Mouse (Mus musculus) cortical plate, adult 2 months (tissue): ENCODE results near the gene Fshb. TPM values are rescaled to one million over a fixed set of nuclear protein-coding genes. Genes with fewer than 3 reads are reported as not detected.

Experiments used
- H3K27ac ChIP-seq: fragments of 200-500 bp; 2 replicates; pipeline ENCODE4 v1.5.1; 2012; ENCODE audit warnings: low read length, control low read depth, inconsistent platforms; ENCODE audit not compliant: insufficient read depth
- H3K4me1 ChIP-seq: fragments of 200-500 bp; 2 replicates; pipeline ENCODE4 v1.6.1; 2011; ENCODE audit warnings: low read length; ENCODE audit not compliant: control insufficient read depth, insufficient read depth
- H3K4me3 ChIP-seq: fragments of 200-500 bp; 2 replicates; pipeline ENCODE4 v1.5.1; 2011; ENCODE audit warnings: mild to moderate bottlenecking, low read length, control low read depth; ENCODE audit not compliant: insufficient read depth
- CTCF ChIP-seq: fragments of 200-500 bp; IDR thresholded peaks from 2 replicates; pipeline ENCODE4 v1.5.1; 2011; ENCODE audit warnings: mild to moderate bottlenecking, control low read depth, low read length; ENCODE audit not compliant: insufficient read depth; ENCODE audit errors: extremely low read depth
- POLR2A ChIP-seq: fragments of 200-500 bp; IDR thresholded peaks from 2 replicates; pipeline ENCODE4 v1.6.1; 2011; ENCODE audit warnings: mild to moderate bottlenecking, low read length, control low read depth; ENCODE audit not compliant: insufficient read depth; ENCODE audit errors: extremely low read depth
- polyA plus RNA-seq: library from polyadenylated mRNA; depleted of rRNA; stranded (reverse); fragments of >200 nt; gene quantifications from 2 replicates; pipeline ENCODE4 v1.2.3, GENCODE M21; 2012; rRNA removed

Gene Fshb
- not detected in 2 replicates for polyA plus RNA-seq

DNA sequence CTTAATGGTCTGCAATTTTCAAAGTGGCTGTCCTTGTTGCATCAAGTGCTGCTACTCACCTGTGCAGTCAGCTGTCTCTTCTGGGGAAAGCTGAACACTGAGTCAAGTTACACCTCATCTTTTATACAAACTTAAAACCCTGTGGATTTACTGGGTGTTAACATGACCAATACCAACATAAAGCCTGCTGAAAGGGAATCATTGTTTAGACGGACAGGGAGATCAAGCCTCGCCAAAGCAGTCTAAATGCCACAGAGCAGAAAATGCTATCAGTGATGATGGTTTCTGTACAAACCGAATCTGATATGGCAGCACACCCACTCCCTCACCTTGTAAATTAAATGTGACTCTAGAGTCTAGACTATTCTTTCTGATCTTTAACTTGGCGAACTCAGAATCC, at the start of gene Fshb:
Fshb (minus strand) TSS at position 101 of the 400 bp plus-strand sequence.
- no peaks in the 10 kb centered on the region for H3K4me1 ChIP-seq
- H3K4me3 ChIP-seq = no peak within 1 kb of the TSS
- no peak within 1 kb of the TSS for H3K27ac ChIP-seq
- TF ChIP-seq POLR2A = no peak
- no peak for TF ChIP-seq CTCF

DNA sequence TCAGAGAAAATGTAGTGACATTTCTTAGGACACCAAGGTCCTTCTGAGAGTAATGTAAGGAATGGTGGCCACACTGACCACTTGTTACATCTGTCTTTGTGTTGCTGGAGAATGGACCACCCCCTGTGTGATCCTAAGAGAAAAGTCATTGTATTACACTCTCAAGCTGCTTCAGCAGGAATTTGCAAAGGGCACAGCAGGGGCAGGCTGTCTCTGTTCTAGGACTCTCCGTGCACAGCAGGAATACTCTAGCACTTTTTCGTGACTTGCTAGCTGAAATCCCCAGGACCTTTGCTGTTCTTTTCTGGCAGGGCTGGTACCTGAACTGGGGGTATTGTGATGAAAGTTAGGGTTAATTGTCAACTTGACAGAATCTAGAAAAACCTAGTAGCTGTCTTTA, 24.8 kb upstream of the Fshb start:
- TF ChIP-seq CTCF (no peak), POLR2A (no peak)
- Histone ChIP-seq H3K27ac (no peak overlapping the region), H3K4me3 (no peak overlapping the region), H3K4me1 (no peaks in the 10 kb centered on the region)

GRCm38 (mm10) chr2:107083071-107083885, 23.8 kb upstream of the Fshb start:
- H3K4me1 ChIP-seq = no peaks in the 10 kb centered on the region
- no peak overlapping the region for H3K4me3 ChIP-seq
- TF ChIP-seq CTCF = peak; percentile 56
- no peak for TF ChIP-seq POLR2A
- no peak overlapping the region for H3K27ac ChIP-seq

- TF ChIP-seq POLR2A (no peak), CTCF (no peak)
- Histone ChIP-seq H3K4me1 (no peaks in the 10 kb centered on the region), H3K27ac (no peak overlapping the region), H3K4me3 (no peak overlapping the region)
Observed at GRCm38 (mm10) chr2:107063260-107063659, 3.8 kb upstream of the Fshb start.

- Histone ChIP-seq H3K27ac (no peak overlapping the region), H3K4me1 (no peaks in the 10 kb centered on the region), H3K4me3 (no peak overlapping the region)
- TF ChIP-seq CTCF = no peak
- TF ChIP-seq POLR2A = no peak
Observed at GRCm38 (mm10) chr2:107045955-107046354, 13.5 kb downstream of the Fshb start.

DNA sequence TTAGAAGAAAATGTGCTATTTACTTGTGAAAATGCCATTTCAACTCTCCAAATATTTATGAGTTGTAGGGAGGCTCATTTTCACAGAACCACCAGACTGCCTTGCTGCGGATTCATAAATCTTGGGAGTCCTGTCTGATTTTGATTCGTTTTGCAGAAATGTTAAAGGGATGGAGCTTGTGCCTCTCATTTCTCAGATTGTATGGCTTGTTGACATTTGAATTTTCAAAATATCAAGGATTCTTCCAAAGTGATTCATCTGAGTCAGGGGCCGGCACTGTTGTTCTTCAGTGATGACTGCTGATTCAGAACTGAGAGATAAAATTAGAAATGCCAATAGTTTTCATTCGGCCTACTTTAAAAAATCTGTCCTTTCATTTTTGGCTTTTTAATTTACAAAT, 18.6 kb downstream of the Fshb start:
- Histone ChIP-seq H3K4me1 (no peaks in the 10 kb centered on the region), H3K4me3 (no peak overlapping the region), H3K27ac (no peak overlapping the region)
- TF ChIP-seq CTCF = no peak
- no peak for TF ChIP-seq POLR2A

DNA sequence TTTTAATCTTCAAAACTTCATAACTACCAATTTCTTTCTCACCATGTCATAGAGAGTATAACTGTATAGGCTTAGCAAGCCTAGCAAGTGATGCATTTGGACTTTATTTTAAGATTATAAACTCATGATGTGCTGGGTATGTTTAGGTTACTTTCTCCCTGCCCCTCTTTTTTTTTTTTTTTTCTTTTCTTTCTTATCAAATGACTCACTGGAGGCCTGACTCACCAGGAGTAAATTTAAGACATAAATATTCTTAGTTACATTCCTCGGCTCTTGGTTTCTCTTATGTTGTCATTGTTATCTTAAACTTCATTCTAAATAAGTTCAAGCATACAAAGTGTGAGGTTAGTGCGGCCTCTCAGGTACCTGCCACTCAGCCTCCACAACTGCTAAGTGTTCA, 23.5 kb downstream of the Fshb start:
- no peak overlapping the region for H3K27ac ChIP-seq
- H3K4me1 ChIP-seq = no peaks in the 10 kb centered on the region
- H3K4me3 ChIP-seq = no peak overlapping the region
- TF ChIP-seq POLR2A (no peak), CTCF (no peak)

DNA sequence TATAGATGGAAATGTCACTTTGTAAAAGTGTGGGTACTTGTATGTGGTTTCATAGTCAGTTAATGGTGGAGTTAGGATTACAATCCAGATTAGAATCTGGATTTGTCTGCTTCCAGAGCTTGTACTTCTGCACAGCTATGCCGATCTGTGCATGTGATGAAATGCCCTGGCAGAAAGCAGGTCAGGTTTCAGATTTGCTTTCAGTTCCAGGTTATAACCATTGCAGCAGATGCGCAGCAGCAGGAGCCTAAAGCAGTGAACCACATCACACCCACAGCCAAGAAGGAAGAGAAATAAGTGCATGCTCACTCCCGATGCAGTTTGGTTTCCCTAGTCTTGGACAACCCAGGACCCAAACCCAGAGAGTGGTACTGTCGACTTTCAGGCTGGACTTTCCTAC, 34.8 kb downstream of the Fshb start:
- no peak overlapping the region for H3K27ac ChIP-seq
- H3K4me3 ChIP-seq = no peak overlapping the region
- H3K4me1 ChIP-seq = no peaks in the 10 kb centered on the region
- TF ChIP-seq POLR2A (no peak), CTCF (no peak)

GRCm38 (mm10) chr2:107022713-107023112, 36.7 kb downstream of the Fshb start:
- H3K4me1 ChIP-seq = no peaks in the 10 kb centered on the region
- no peak for TF ChIP-seq CTCF
- no peak for TF ChIP-seq POLR2A
- no peak overlapping the region for H3K27ac ChIP-seq
- no peak overlapping the region for H3K4me3 ChIP-seq

DNA sequence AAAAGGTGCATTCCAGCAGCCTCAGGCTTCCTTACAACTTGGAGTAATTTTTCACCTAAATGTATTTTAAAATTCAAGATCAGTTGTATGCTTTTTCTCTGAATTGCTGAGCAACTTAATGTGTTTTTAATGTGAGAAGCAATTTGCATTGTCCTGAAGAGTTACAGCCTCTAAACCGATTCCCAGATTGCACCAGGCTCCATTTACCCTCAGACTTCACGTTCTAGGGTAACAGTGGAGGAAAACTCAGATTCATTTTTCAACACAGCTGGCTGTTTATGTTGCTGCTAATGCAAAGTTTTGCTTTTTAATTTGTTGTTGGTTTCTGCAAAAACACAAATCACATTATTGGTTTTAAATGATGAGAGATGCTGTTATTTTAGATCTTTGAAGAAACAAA, 40.1 kb downstream of the Fshb start:
- no peaks in the 10 kb centered on the region for H3K4me1 ChIP-seq
- no peak overlapping the region for H3K4me3 ChIP-seq
- TF ChIP-seq CTCF (no peak), POLR2A (no peak)
- H3K27ac ChIP-seq = no peak overlapping the region
